Mouse (Mus musculus) bone marrow macrophage, adult 2 months (primary cell): ENCODE measurements around the gene Npm3.

Source experiments
- CTCF ChIP-seq: IDR thresholded peaks from 2 replicates; pipeline ENCODE4 v1.5.1; 2012; ENCODE audit warnings: low read depth, mild to moderate bottlenecking, low read length, moderate library complexity
- POLR2A ChIP-seq: IDR thresholded peaks from 2 replicates; pipeline ENCODE4 v1.6.1; 2012; ENCODE audit warnings: mild to moderate bottlenecking, low read depth, low read length, borderline replicate concordance

GRCm38 (mm10) chr19:45741431-45742217 is 7.8 kb downstream of the Npm3 start:
- no peak for TF ChIP-seq CTCF
- TF ChIP-seq POLR2A: no peak
